ENCODE assay signal across 21 mouse cellular contexts in genomic region chr15:102487664-102488063, GRCm38 (mm10). TPM values are rescaled to one million over a fixed set of nuclear protein-coding genes. Genes with fewer than 3 reads are reported as not detected.
DNase-seq lines count a peak whose midpoint lies in the region; ATAC-seq lines count a peak whose summit lies in the region.
"Had no signal": no experiment of that assay in that cellular context is flagged by ENCODE, and none has a peak within 500 bp of the region (broad histone marks: within the 10 kb centered on the region; RNA-seq: fewer than 3 reads in every experiment).

No protein-coding gene starts in this region.

- no peaks in the 10 kb centered on the region for H3K27me3 ChIP-seq in embryonic facial prominence, embryonic 14.5 days (replicated peaks; ENCODE audit: control insufficient read depth, insufficient read depth, low read length)
- H3K27me3 ChIP-seq in embryonic facial prominence, embryonic 10.5 days (replicated peaks; ENCODE audit: low read depth, poor library complexity, severe bottlenecking) = no peaks in the 10 kb centered on the region
- no peaks in the 10 kb centered on the region for H3K27me3 ChIP-seq in heart, embryonic 10.5 days (ENCODE audit: insufficient read depth, poor library complexity, severe bottlenecking)
- H3K27me3 ChIP-seq: CH12.LX, Patski had no signal

- H3K4me3 ChIP-seq in embryonic facial prominence, embryonic 14.5 days (ENCODE audit: low read depth, low read length) = no peak overlapping the region
- H3K4me3 ChIP-seq in embryonic facial prominence, embryonic 10.5 days = no peak overlapping the region
- no peak overlapping the region for H3K4me3 ChIP-seq in heart, embryonic 10.5 days

- H3K36me3 ChIP-seq in embryonic facial prominence, embryonic 14.5 days (ENCODE audit: control insufficient read depth, insufficient read depth, low read length) = peaks cover 92% of the 10 kb centered on the region
- peaks cover 100% of the 10 kb centered on the region for H3K36me3 ChIP-seq in embryonic facial prominence, embryonic 10.5 days (replicated peaks)
- H3K36me3 ChIP-seq in heart, embryonic 10.5 days = peaks cover 100% of the 10 kb centered on the region

- WGBS in embryonic facial prominence, embryonic 14.5 days = 61% methylated on average over 1 of the region's 1 CpGs
- WGBS in embryonic facial prominence, embryonic 10.5 days = 86% methylated on average over 1 of the region's 1 CpGs
- 79% methylated on average over 1 of the region's 1 CpGs for WGBS in heart, embryonic 10.5 days

- no peak overlapping the region for H3K27ac ChIP-seq in embryonic facial prominence, embryonic 14.5 days (replicated peaks; ENCODE audit: low read depth, low read length)
- H3K27ac ChIP-seq in embryonic facial prominence, embryonic 10.5 days (replicated peaks) = no peak overlapping the region
- no peak overlapping the region for H3K27ac ChIP-seq in heart, embryonic 10.5 days

- no peaks in the 10 kb centered on the region for H3K4me1 ChIP-seq in embryonic facial prominence, embryonic 14.5 days (ENCODE audit: control insufficient read depth, insufficient read depth, low read length)
- no peaks in the 10 kb centered on the region for H3K4me1 ChIP-seq in embryonic facial prominence, embryonic 10.5 days
- peaks cover 11% of the 10 kb centered on the region; the same call in 1 of the 2 replicates for H3K4me1 ChIP-seq in heart, embryonic 10.5 days

- no peak overlapping the region for H3K9ac ChIP-seq in embryonic facial prominence, embryonic 14.5 days (ENCODE audit: low read depth, low read length)

- no peak overlapping the region for H3K4me2 ChIP-seq in embryonic facial prominence, embryonic 14.5 days (ENCODE audit: low read depth, low read length)

- 0 out of 2 replicates have a peak, but pooled peaks have one; percentile 70 for ATAC-seq in embryonic facial prominence, embryonic 14.5 days (ENCODE audit: low read depth)
- ATAC-seq: activated CD4-positive, CD25-positive, alpha-beta regulatory T cell, adult 4 months; CD4-positive, CD25-positive, alpha-beta regulatory T cell, adult 4 months; Patski had no signal

- peak; percentile 30 for DNase-seq in embryonic facial prominence, embryonic 14.5 days (ENCODE audit: low spot score)
- no peak for DNase-seq in embryonic facial prominence, embryonic 10.5 days (ENCODE audit: low spot score)
- peak; percentile 55 for DNase-seq in heart, adult 11 months
- DNase-seq in heart, embryonic 10.5 days (ENCODE audit: low spot score) = no peak
- DNase-seq: adrenal gland, adult 2 months; adrenal gland, adult 8-10 months; adrenal gland, postnatal 10 days; adrenal gland, postnatal 14 days; adrenal gland, postnatal 25 days; adrenal gland, postnatal 36 days; B cell, adult 2 months; cerebellum, adult 11 months; cerebellum, adult 11-12 months; cerebellum, adult 18-20 months had no signal

- no peaks in the 10 kb centered on the region for H3K9me3 ChIP-seq in embryonic facial prominence, embryonic 14.5 days (ENCODE audit: control insufficient read depth, low read length)
- H3K9me3 ChIP-seq in embryonic facial prominence, embryonic 10.5 days = no peaks in the 10 kb centered on the region
- no peaks in the 10 kb centered on the region for H3K9me3 ChIP-seq in heart, embryonic 10.5 days
- H3K9me3 ChIP-seq: G1E had no signal

RNA-seq across cellular contexts. Expression of gene Gm10337, which starts 15.9 kb away (rescaled TPM):
- polyA plus RNA-seq in embryonic facial prominence, embryonic 14.5 days (2014; fragmentation: Nextera tagmentation; extraction: Ambion mirVana) = 3.2 and 5.2 TPM in 2 replicates
- 7.6 TPM in 1 of 2 replicates, not detected in the other for polyA plus RNA-seq in embryonic facial prominence, embryonic 10.5 days (2016; fragmentation: Nextera tagmentation; extraction: Ambion mirVana)
- not detected in 2 replicates for polyA plus RNA-seq in heart, embryonic 10.5 days (2016; fragmentation: Nextera tagmentation; extraction: Ambion mirVana)
- polyA plus RNA-seq: activated CD4-positive, CD25-positive, alpha-beta regulatory T cell, adult 4 months; adrenal gland, adult 2 months; brain, embryonic 14.5 days; C2C12; CD4-positive, CD25-positive, alpha-beta regulatory T cell, adult 4 months; G1E had no signal

RNA-seq across cellular contexts. Expression of gene Pcbp2, which starts 17.3 kb away (rescaled TPM):
- polyA plus RNA-seq in embryonic facial prominence, embryonic 14.5 days (2014; fragmentation: Nextera tagmentation; extraction: Ambion mirVana) = 276 and 279 TPM in 2 replicates
- 206 and 217 TPM in 2 replicates for polyA plus RNA-seq in embryonic facial prominence, embryonic 10.5 days (2016; fragmentation: Nextera tagmentation; extraction: Ambion mirVana)
- 143 and 183 TPM in 2 replicates for polyA plus RNA-seq in heart, embryonic 10.5 days (2016; fragmentation: Nextera tagmentation; extraction: Ambion mirVana)

RNA-seq across cellular contexts. Expression of gene Prr13, which starts 28.8 kb away (rescaled TPM):
- polyA plus RNA-seq in embryonic facial prominence, embryonic 14.5 days (2014; fragmentation: Nextera tagmentation; extraction: Ambion mirVana) = 95.9 and 97.6 TPM in 2 replicates
- polyA plus RNA-seq in embryonic facial prominence, embryonic 10.5 days (2016; fragmentation: Nextera tagmentation; extraction: Ambion mirVana) = 73.1 and 77.4 TPM in 2 replicates
- polyA plus RNA-seq in heart, embryonic 10.5 days (2016; fragmentation: Nextera tagmentation; extraction: Ambion mirVana) = 82.8 and 101 TPM in 2 replicates

RNA-seq across cellular contexts. Expression of gene Map3k12, which starts 29.2 kb away (rescaled TPM):
- polyA plus RNA-seq in embryonic facial prominence, embryonic 14.5 days (2014; fragmentation: Nextera tagmentation; extraction: Ambion mirVana) = 13.0 and 15.8 TPM in 2 replicates
- polyA plus RNA-seq in embryonic facial prominence, embryonic 10.5 days (2016; fragmentation: Nextera tagmentation; extraction: Ambion mirVana) = 29.1 and 32.3 TPM in 2 replicates
- polyA plus RNA-seq in heart, embryonic 10.5 days (2016; fragmentation: Nextera tagmentation; extraction: Ambion mirVana) = 17.9 and 19.7 TPM in 2 replicates

RNA-seq across cellular contexts. Expression of gene Tarbp2, which starts 30.3 kb away (rescaled TPM):
- polyA plus RNA-seq in embryonic facial prominence, embryonic 14.5 days (2014; fragmentation: Nextera tagmentation; extraction: Ambion mirVana) = 68.5 and 79.0 TPM in 2 replicates
- polyA plus RNA-seq in embryonic facial prominence, embryonic 10.5 days (2016; fragmentation: Nextera tagmentation; extraction: Ambion mirVana) = 140 and 143 TPM in 2 replicates
- 127 and 140 TPM in 2 replicates for polyA plus RNA-seq in heart, embryonic 10.5 days (2016; fragmentation: Nextera tagmentation; extraction: Ambion mirVana)

Comparison
In these comparisons a context has a peak if more than half of its experiments do, and no peak if none do; other contexts are left out.
1. DNase-seq: peak in embryonic facial prominence, embryonic 14.5 days (single experiment) and heart, adult 11 months (single experiment); none in embryonic facial prominence, embryonic 10.5 days (single experiment) and heart, embryonic 10.5 days (single experiment).